Mouse (Mus musculus): Measurements from ENCODE around the gene Acsm4.

- TF ChIP-seq POLR2A (IDR thresholded peaks at IDR 0.05; ENCODE audit: low read depth, low read length) (no peak), CTCF (IDR thresholded peaks at IDR 0.05; ENCODE audit: extremely low read depth, insufficient read length, insufficient replicate concordance, low read depth, low read length) (no peak)
Measured at GRCm38 (mm10) chr7:119745869-119746268, 56.0 kb downstream of the Acsm4 start.

All from small intestine, adult 2 months (tissue).